Mouse (Mus musculus): ENCODE measurements at regions not wholly inside any gene's neighbourhood (a gene's known extent, or its start where the extent isn't known, plus 50 kb on each side); places are given as distances from the start of the nearest gene placed in this dataset.

- WGBS: 89% methylated on average over 11 of the region's 11 CpGs
- no peaks in the 10 kb centered on the region; the same call in 1 of the 2 replicates for H3K27me3 ChIP-seq
These were observed 54.3 kb upstream of the Kcng1 start for GRCm38 (mm10) chr2:168335739-168336385.

GRCm38 (mm10) chr2:168334241-168334588 lies 52.7 kb upstream of the Kcng1 start:
- 44% methylated on average over 9 of the region's 9 CpGs for WGBS
- Histone ChIP-seq H3K9me3 (no peaks in the 10 kb centered on the region), H3K36me3 (no peaks in the 10 kb centered on the region), H3K4me2 (replicated peaks) (no peak overlapping the region), H3K27me3 (no peaks in the 10 kb centered on the region; the same call in 1 of the 2 replicates), H3K4me1 (peaks cover 28% of the 10 kb centered on the region), H3K27ac (replicated peaks) (no peak overlapping the region), H3K4me3 (no peak overlapping the region), H3K9ac (replicated peaks) (no peak overlapping the region)
- ATAC-seq (replicated peaks): no peak

More at GRCm38 (mm10) chr2:168335739-168336385, 54.3 kb upstream of the Kcng1 start:
- H3K4me2 ChIP-seq (replicated peaks): no peak overlapping the region
- no peaks in the 10 kb centered on the region for H3K9me3 ChIP-seq
- no peaks in the 10 kb centered on the region for H3K36me3 ChIP-seq
- ATAC-seq (replicated peaks): no peak
- no peak overlapping the region for H3K27ac ChIP-seq (replicated peaks)
- no peak overlapping the region for H3K4me3 ChIP-seq
- peaks cover 31% of the 10 kb centered on the region for H3K4me1 ChIP-seq
- H3K9ac ChIP-seq (replicated peaks): no peak overlapping the region

- Histone ChIP-seq H3K4me1 (peaks cover 22% of the 10 kb centered on the region), H3K27me3 (no peaks in the 10 kb centered on the region; the same call in 1 of the 2 replicates), H3K9ac (replicated peaks) (no peak overlapping the region), H3K4me3 (no peak overlapping the region), H3K9me3 (no peaks in the 10 kb centered on the region), H3K27ac (replicated peaks) (no peak overlapping the region; the same call in 1 of the 2 replicates), H3K4me2 (replicated peaks) (no peak overlapping the region), H3K36me3 (no peaks in the 10 kb centered on the region)
- ATAC-seq (replicated peaks): no peak
- 52% methylated on average over 20 of the region's 20 CpGs for WGBS
These were observed 52.2 kb upstream of the Kcng1 start for GRCm38 (mm10) chr2:168333552-168334240.

- no peak for ATAC-seq (replicated peaks)
- Histone ChIP-seq H3K4me3 (no peak overlapping the region), H3K9me3 (no peaks in the 10 kb centered on the region), H3K36me3 (no peaks in the 10 kb centered on the region), H3K27me3 (no peaks in the 10 kb centered on the region; the same call in 1 of the 2 replicates), H3K4me2 (replicated peaks) (no peak overlapping the region), H3K4me1 (peaks cover 16% of the 10 kb centered on the region), H3K27ac (replicated peaks) (no peak overlapping the region), H3K9ac (replicated peaks) (no peak overlapping the region)
- 75% methylated on average over 6 of the region's 6 CpGs for WGBS
These were observed 51.4 kb upstream of the Kcng1 start for GRCm38 (mm10) chr2:168332972-168333371.

All from forebrain, embryonic 15.5 days (tissue).